Mouse (Mus musculus) midbrain, embryonic 13.5 days (tissue): ENCODE measurements at regions not wholly inside any gene's neighbourhood (a gene's known extent, or its start where the extent isn't known, plus 50 kb on each side); places are given as distances from the start of the nearest gene placed in this dataset.
A peak's percentile ranks its signal among the peaks of the same experiment; 100 is the strongest.

Experiments used
- ATAC-seq: fragments of 200-750 bp; cut with Nextera tagmentation; 2 replicates; pipeline ENCODE4 v1.8.0; 2017; ENCODE audit warnings: mild to moderate bottlenecking, moderate TSS enrichment, moderate library complexity
- H3K27ac ChIP-seq: fragments of 300-500 bp; sonication (generic); 2 replicates; pipeline ENCODE4 v1.5.1; 2015; ENCODE audit warnings: inconsistent platforms, mild to moderate bottlenecking, moderate library complexity
- H3K27me3 ChIP-seq: fragments of 300-500 bp; sonication (generic); 2 replicates; pipeline ENCODE4 v1.6.1; 2015; ENCODE audit warnings: mild to moderate bottlenecking, inconsistent platforms
- H3K36me3 ChIP-seq: fragments of 300-500 bp; sonication (generic); 2 replicates; pipeline ENCODE4 v1.6.1; 2015; ENCODE audit warnings: mild to moderate bottlenecking, inconsistent platforms
- H3K4me1 ChIP-seq: fragments of 300-500 bp; sonication (generic); replicated peaks from 2 replicates; pipeline ENCODE4 v1.6.1; 2015; ENCODE audit warnings: inconsistent platforms
- H3K4me2 ChIP-seq: fragments of 300-500 bp; sonication (generic); replicated peaks from 2 replicates; pipeline ENCODE4 v1.6.1; 2015; ENCODE audit warnings: moderate library complexity, mild to moderate bottlenecking, inconsistent platforms
- H3K4me3 ChIP-seq: fragments of 300-500 bp; sonication (generic); replicated peaks from 2 replicates; pipeline ENCODE4 v1.5.1; 2015; ENCODE audit warnings: mild to moderate bottlenecking, inconsistent platforms
- H3K9ac ChIP-seq: fragments of 300-500 bp; sonication (generic); replicated peaks from 2 replicates; pipeline ENCODE4 v1.6.1; 2015; ENCODE audit warnings: mild to moderate bottlenecking, inconsistent platforms
- H3K9me3 ChIP-seq: fragments of 300-500 bp; sonication (generic); 2 replicates; pipeline ENCODE4 v1.6.1; 2016; ENCODE audit warnings: mild to moderate bottlenecking, inconsistent platforms
- WGBS: fragments of 180-500 bp; shearing (Covaris S2); methylation state at CpG from one replicate; pipeline ENCODE4 v1.1.7; 2015; 5-methylcytosine and 5-hydroxymethylcytosine counted together

- ATAC-seq, result no peak
- 60% methylated on average over 7 of the region's 7 CpGs for WGBS
Observed at GRCm38 (mm10) chr1:35642595-35642994, 425.6 kb upstream of the Hs6st1 start.

GRCm38 (mm10) chr1:35653119-35653956, 414.9 kb upstream of the Hs6st1 start:
- WGBS, result 57% methylated on average over 13 of the region's 13 CpGs
- H3K4me1 ChIP-seq, result peaks cover 7% of the 10 kb centered on the region
- H3K9ac ChIP-seq, result no peak overlapping the region
- no peaks in the 10 kb centered on the region for H3K9me3 ChIP-seq
- H3K4me3 ChIP-seq, result no peak overlapping the region
- H3K36me3 ChIP-seq, result no peaks in the 10 kb centered on the region
- ATAC-seq, result peak; percentile 43; the same call in 1 of the 2 replicates
- no peak overlapping the region for H3K4me2 ChIP-seq
- H3K27ac ChIP-seq, result no peak overlapping the region
- no peaks in the 10 kb centered on the region for H3K27me3 ChIP-seq

More at GRCm38 (mm10) chr1:35642595-35642994, 425.6 kb upstream of the Hs6st1 start:
- H3K4me1 ChIP-seq, result no peaks in the 10 kb centered on the region; the same call in 1 of the 2 replicates
- H3K4me3 ChIP-seq, result no peak overlapping the region
- H3K9me3 ChIP-seq, result no peaks in the 10 kb centered on the region
- H3K36me3 ChIP-seq, result no peaks in the 10 kb centered on the region
- H3K9ac ChIP-seq, result no peak overlapping the region
- H3K27me3 ChIP-seq, result no peaks in the 10 kb centered on the region
- H3K4me2 ChIP-seq, result no peak overlapping the region
- H3K27ac ChIP-seq, result no peak overlapping the region

GRCm38 (mm10) chr1:35663006-35663405, 405.2 kb upstream of the Hs6st1 start:
- Histone ChIP-seq H3K9me3 (0 out of 2 replicates have a peak, but pooled peaks cover 2% of the 10 kb centered on the region), H3K27ac (no peak overlapping the region), H3K9ac (no peak overlapping the region), H3K4me3 (no peak overlapping the region), H3K4me2 (no peak overlapping the region), H3K36me3 (no peaks in the 10 kb centered on the region), H3K27me3 (no peaks in the 10 kb centered on the region), H3K4me1 (no peaks in the 10 kb centered on the region)
- ATAC-seq, result no peak
- 88% methylated on average over 4 of the region's 4 CpGs for WGBS

- Histone ChIP-seq H3K9ac (no peak overlapping the region), H3K27ac (no peak overlapping the region), H3K9me3 (no peaks in the 10 kb centered on the region), H3K27me3 (no peaks in the 10 kb centered on the region), H3K4me1 (no peaks in the 10 kb centered on the region), H3K36me3 (no peaks in the 10 kb centered on the region), H3K4me2 (no peak overlapping the region), H3K4me3 (no peak overlapping the region)
- WGBS, result 91% methylated on average over 4 of the region's 4 CpGs
- no peak for ATAC-seq
Observed at GRCm38 (mm10) chr1:35673524-35673923, 394.7 kb upstream of the Hs6st1 start.

GRCm38 (mm10) chr1:35673992-35674391, 394.2 kb upstream of the Hs6st1 start:
- Histone ChIP-seq H3K36me3 (no peaks in the 10 kb centered on the region), H3K4me2 (no peak overlapping the region), H3K27ac (no peak overlapping the region), H3K9ac (no peak overlapping the region), H3K4me3 (no peak overlapping the region), H3K4me1 (no peaks in the 10 kb centered on the region), H3K9me3 (no peaks in the 10 kb centered on the region), H3K27me3 (no peaks in the 10 kb centered on the region)
- no peak for ATAC-seq
- 100% methylated on average over 1 of the region's 1 CpGs for WGBS

- no peak overlapping the region for H3K27ac ChIP-seq
- no peak overlapping the region for H3K4me3 ChIP-seq
- no peak for ATAC-seq
- H3K4me2 ChIP-seq, result no peak overlapping the region
- no peaks in the 10 kb centered on the region for H3K27me3 ChIP-seq
- no peak overlapping the region for H3K9ac ChIP-seq
- 0 out of 2 replicates have a peak, but pooled peaks cover 8% of the 10 kb centered on the region for H3K4me1 ChIP-seq
- WGBS, result 89% methylated on average over 8 of the region's 8 CpGs
- H3K9me3 ChIP-seq, result no peaks in the 10 kb centered on the region
- H3K36me3 ChIP-seq, result no peaks in the 10 kb centered on the region
Observed at GRCm38 (mm10) chr1:35682511-35682949, 385.7 kb upstream of the Hs6st1 start.

GRCm38 (mm10) chr1:35685651-35686050, 382.5 kb upstream of the Hs6st1 start:
- Histone ChIP-seq H3K27ac (no peak overlapping the region), H3K4me3 (no peak overlapping the region), H3K9me3 (no peaks in the 10 kb centered on the region), H3K4me1 (peaks cover 8% of the 10 kb centered on the region; the same call in 1 of the 2 replicates), H3K36me3 (no peaks in the 10 kb centered on the region), H3K9ac (no peak overlapping the region), H3K27me3 (no peaks in the 10 kb centered on the region), H3K4me2 (no peak overlapping the region)
- peak; percentile 56; the same call in 1 of the 2 replicates for ATAC-seq
- 49% methylated on average over 6 of the region's 6 CpGs for WGBS

GRCm38 (mm10) chr1:35694349-35694748, 373.9 kb upstream of the Hs6st1 start:
- WGBS, result 9% methylated on average over 3 of the region's 3 CpGs
- Histone ChIP-seq H3K27me3 (no peaks in the 10 kb centered on the region), H3K4me2 (no peak overlapping the region), H3K9ac (no peak overlapping the region), H3K4me3 (no peak overlapping the region), H3K9me3 (no peaks in the 10 kb centered on the region; the same call in 1 of the 2 replicates), H3K36me3 (no peaks in the 10 kb centered on the region), H3K4me1 (peaks cover 30% of the 10 kb centered on the region), H3K27ac (peak overlapping the region; percentile 75)
- no peak for ATAC-seq

- Histone ChIP-seq H3K9me3 (no peaks in the 10 kb centered on the region; the same call in 1 of the 2 replicates), H3K4me3 (no peak overlapping the region), H3K27ac (peak overlapping the region; percentile 75), H3K4me2 (peak overlapping the region; percentile 22), H3K27me3 (no peaks in the 10 kb centered on the region), H3K36me3 (no peaks in the 10 kb centered on the region), H3K9ac (no peak overlapping the region), H3K4me1 (peaks cover 30% of the 10 kb centered on the region)
- WGBS, result 8% methylated on average over 15 of the region's 15 CpGs
- peak; percentile 84 for ATAC-seq
Observed at GRCm38 (mm10) chr1:35694775-35695591, 373.2 kb upstream of the Hs6st1 start.

- 3% methylated on average over 4 of the region's 4 CpGs for WGBS
- peaks cover 33% of the 10 kb centered on the region for H3K4me1 ChIP-seq
- no peaks in the 10 kb centered on the region for H3K36me3 ChIP-seq
- H3K4me2 ChIP-seq, result no peak overlapping the region
- H3K9ac ChIP-seq, result no peak overlapping the region
- H3K4me3 ChIP-seq, result no peak overlapping the region
- no peak for ATAC-seq
- no peaks in the 10 kb centered on the region for H3K27me3 ChIP-seq
- no peaks in the 10 kb centered on the region; the same call in 1 of the 2 replicates for H3K9me3 ChIP-seq
- H3K27ac ChIP-seq, result peak overlapping the region; percentile 63; the same call in 1 of the 2 replicates
Observed at GRCm38 (mm10) chr1:35697218-35697617, 371.0 kb upstream of the Hs6st1 start.

- Histone ChIP-seq H3K4me2 (no peak overlapping the region), H3K9me3 (no peaks in the 10 kb centered on the region), H3K27ac (peak overlapping the region; percentile 63), H3K4me3 (no peak overlapping the region), H3K27me3 (no peaks in the 10 kb centered on the region), H3K4me1 (peaks cover 33% of the 10 kb centered on the region), H3K9ac (no peak overlapping the region), H3K36me3 (no peaks in the 10 kb centered on the region)
- 5% methylated on average over 10 of the region's 10 CpGs for WGBS
- 0 out of 2 replicates have a peak, but pooled peaks have one; percentile 32 for ATAC-seq
Observed at GRCm38 (mm10) chr1:35697834-35698500, 370.2 kb upstream of the Hs6st1 start.
